Mouse (Mus musculus): ENCODE measurements around the gene Abca14. TPM values are rescaled to one million over a fixed set of nuclear protein-coding genes. Genes with fewer than 3 reads are reported as not detected.
"Not testable (repeated sequence)": the region's sequence is repeated elsewhere in the genome, so short reads cannot be mapped to it uniquely, and the experiment has no call there.

Abca14 gene
- total RNA-seq, 2 experiments from 2014 or later: not detected

- no peak for DNase-seq (ENCODE audit: low spot score in 2 of 2)
Observed at GRCm38 (mm10) chr7:120201231-120201744, 2.5 kb upstream of the Abca14 start.

- peak; percentile 44 to 54 for DNase-seq (ENCODE audit: low spot score in 2 of 2)
Observed at GRCm38 (mm10) chr7:120201771-120202170, 2.0 kb upstream of the Abca14 start, which contains the start of gene Crym. TSS of gene Crym (minus strand) at chr7:120202111.

- DNase-seq (ENCODE audit: low spot score in 2 of 2): no peak
Observed at GRCm38 (mm10) chr7:120205989-120206388, 2.2 kb downstream of the Abca14 start.

- DNase-seq (ENCODE audit: low spot score in 2 of 2): peak in 1 of 2 experiments; percentile 44
Observed at GRCm38 (mm10) chr7:120228541-120228940, 24.8 kb downstream of the Abca14 start.

- DNase-seq (ENCODE audit: low spot score in 2 of 2): no peak
Observed at GRCm38 (mm10) chr7:120241092-120241491, 37.3 kb downstream of the Abca14 start.

- DNase-seq (ENCODE audit: low spot score in 2 of 2): peak; percentile 24 to 59
Observed at GRCm38 (mm10) chr7:120271135-120271991, 67.6 kb downstream of the Abca14 start.

GRCm38 (mm10) chr7:120272110-120272509 is 68.3 kb downstream of the Abca14 start:
- peak; percentile 30 to 65 for DNase-seq (ENCODE audit: low spot score in 2 of 2)

GRCm38 (mm10) chr7:120285286-120285685 is 81.5 kb downstream of the Abca14 start:
- no peak for DNase-seq (ENCODE audit: low spot score in 2 of 2)

GRCm38 (mm10) chr7:120316086-120316485 is 112.3 kb downstream of the Abca14 start:
- peak in 1 of 2 experiments; percentile 50 for DNase-seq (ENCODE audit: low spot score in 2 of 2)

GRCm38 (mm10) chr7:120322963-120323362 is 119.2 kb downstream of the Abca14 start:
- no peak for DNase-seq (ENCODE audit: low spot score in 2 of 2)

GRCm38 (mm10) chr7:120325911-120326310 is 122.2 kb downstream of the Abca14 start:
- not testable (repeated sequence) for DNase-seq (ENCODE audit: low spot score in 2 of 2)

- peak; percentile 22 to 70 for DNase-seq (ENCODE audit: low spot score in 2 of 2)
Observed at GRCm38 (mm10) chr7:120327220-120328073, 123.7 kb downstream of the Abca14 start.

GRCm38 (mm10) chr7:120328087-120328793 is 124.5 kb downstream of the Abca14 start, which contains the start of gene Abca15:
TSS of gene Abca15 (plus strand) at chr7:120328670.
- peak in 1 of 2 experiments; percentile 22 for DNase-seq (ENCODE audit: low spot score in 2 of 2)

- no peak for DNase-seq (ENCODE audit: low spot score in 2 of 2)
Observed at GRCm38 (mm10) chr7:120361159-120361558, 157.4 kb downstream of the Abca14 start.

Other genes with a start within 250 kb of the Abca14 start
- gene Dnah3, start 108.7 kb upstream of the Abca14 start, total RNA-seq (2021): under 1 TPM; 0.20 to 0.52 TPM
- gene Tmem159, start 101.6 kb upstream of the Abca14 start, total RNA-seq (2021): 10 to 100 TPM in 1 of 2 experiments, 1 to 10 TPM in 1; 9.6 to 12.8 TPM
- under 1 TPM in 1 of 2 experiments, not detected in 1; 0.13 TPM for gene Zp2, start 58.7 kb upstream of the Abca14 start, total RNA-seq (2021)
- gene Anks4b, start 30.1 kb upstream of the Abca14 start, total RNA-seq (2021): under 1 TPM; 0.30 to 0.32 TPM
- 100 to 1,000 TPM; 255 to 271 TPM for gene Crym, start 1.9 kb upstream of the Abca14 start, total RNA-seq (2021)
- gene Abca15, start 124.7 kb downstream of the Abca14 start, total RNA-seq (2021): not detected
- gene Abca16, start 205.7 kb downstream of the Abca14 start, total RNA-seq (2021): not detected